Mouse (Mus musculus): ENCODE results near the gene Gm17359.

Gene Gm17359

GRCm38 (mm10) chr3:79349311-79349710, 12.8 kb downstream of the Gm17359 start:
- no peak for DNase-seq (ENCODE audit: low spot score)

- DNase-seq (ENCODE audit: low spot score), result no peak
These were observed 22.3 kb downstream of the Gm17359 start for GRCm38 (mm10) chr3:79358721-79359120.

- no peak for DNase-seq (ENCODE audit: low spot score)
These were observed 24.0 kb downstream of the Gm17359 start for GRCm38 (mm10) chr3:79360317-79361101.

GRCm38 (mm10) chr3:79366098-79366497, 29.6 kb downstream of the Gm17359 start:
- DNase-seq (ENCODE audit: low spot score), result no peak

GRCm38 (mm10) chr3:79368306-79368705, 31.8 kb downstream of the Gm17359 start:
- no peak for DNase-seq (ENCODE audit: low spot score)

- no peak for DNase-seq (ENCODE audit: low spot score)
These were observed 34.0 kb downstream of the Gm17359 start for GRCm38 (mm10) chr3:79370385-79370929.

- no peak for DNase-seq (ENCODE audit: low spot score)
These were observed 35.2 kb downstream of the Gm17359 start for GRCm38 (mm10) chr3:79371506-79372195.

- no peak for DNase-seq (ENCODE audit: low spot score)
These were observed 37.5 kb downstream of the Gm17359 start for GRCm38 (mm10) chr3:79373930-79374329.

GRCm38 (mm10) chr3:79378086-79378485, 41.6 kb downstream of the Gm17359 start:
- DNase-seq (ENCODE audit: low spot score), result no peak

GRCm38 (mm10) chr3:79379255-79379836, 42.9 kb downstream of the Gm17359 start:
- DNase-seq (ENCODE audit: low spot score), result no peak

- DNase-seq (ENCODE audit: low spot score), result no peak
These were observed 43.6 kb downstream of the Gm17359 start for GRCm38 (mm10) chr3:79379873-79380595.

- no peak for DNase-seq (ENCODE audit: low spot score)
These were observed 44.9 kb downstream of the Gm17359 start for GRCm38 (mm10) chr3:79381398-79381797.

- no peak for DNase-seq (ENCODE audit: low spot score)
These were observed 49.1 kb downstream of the Gm17359 start for GRCm38 (mm10) chr3:79385434-79386029.

- DNase-seq (ENCODE audit: low spot score), result no peak
These were observed 52.6 kb downstream of the Gm17359 start for GRCm38 (mm10) chr3:79389081-79389480.

GRCm38 (mm10) chr3:79400552-79400951, 64.1 kb downstream of the Gm17359 start:
- DNase-seq (ENCODE audit: low spot score), result no peak

GRCm38 (mm10) chr3:79402056-79402455, 65.6 kb downstream of the Gm17359 start:
- DNase-seq (ENCODE audit: low spot score), result no peak

GRCm38 (mm10) chr3:79408546-79408945, 72.1 kb downstream of the Gm17359 start:
- no peak for DNase-seq (ENCODE audit: low spot score)

GRCm38 (mm10) chr3:79409927-79410628, 73.6 kb downstream of the Gm17359 start:
- no peak for DNase-seq (ENCODE audit: low spot score)

GRCm38 (mm10) chr3:79410629-79410995, 74.2 kb downstream of the Gm17359 start:
- no peak for DNase-seq (ENCODE audit: low spot score)

GRCm38 (mm10) chr3:79411666-79412065, 75.2 kb downstream of the Gm17359 start:
- no peak for DNase-seq (ENCODE audit: low spot score)

- DNase-seq (ENCODE audit: low spot score), result no peak
These were observed 77.0 kb downstream of the Gm17359 start for GRCm38 (mm10) chr3:79413492-79413891.
